Mouse (Mus musculus): ENCODE results near the gene Nek4. TPM values are rescaled to one million over a fixed set of nuclear protein-coding genes. Genes with fewer than 3 reads are reported as not detected.

Nek4 gene
- polyA plus RNA-seq, 1 experiment from 2014 or later: 13.8 TPM

DNA sequence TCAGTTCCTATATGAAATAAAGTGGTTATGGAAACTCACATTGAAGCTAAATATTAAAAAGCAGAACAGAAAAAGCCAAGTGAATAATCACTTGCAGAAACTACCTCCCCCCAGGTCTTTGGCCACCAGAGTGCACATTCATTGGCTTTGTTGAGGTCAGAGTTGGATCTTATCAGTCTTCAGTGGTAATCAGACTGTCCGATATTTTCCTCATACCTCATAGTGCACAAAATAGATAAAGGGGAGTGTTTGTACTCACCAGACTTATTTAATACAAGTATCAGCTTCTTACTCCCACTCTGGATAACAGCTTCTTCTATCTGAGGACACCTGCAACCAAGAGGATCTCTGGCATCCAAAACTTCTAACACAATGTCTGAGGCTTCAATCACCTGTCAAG lies 64.9 kb downstream of the Nek4 start:
- Histone ChIP-seq H3K27me3 (no peaks in the 10 kb centered on the region), H3K36me3 (peaks cover 64% of the 10 kb centered on the region), H3K4me2 (replicated peaks) (no peak overlapping the region), H3K4me3 (replicated peaks) (no peak overlapping the region; the same call in 1 of the 2 replicates), H3K4me1 (peaks cover 20% of the 10 kb centered on the region), H3K9ac (no peak overlapping the region), H3K27ac (replicated peaks) (no peak overlapping the region), H3K9me3 (replicated peaks) (no peaks in the 10 kb centered on the region)
- WGBS: 79% methylated on average over 1 of the region's 1 CpGs
- no peak for ATAC-seq (ENCODE audit: insufficient number of reproducible peaks, low FRiP score, low TSS enrichment, low read depth)

DNA sequence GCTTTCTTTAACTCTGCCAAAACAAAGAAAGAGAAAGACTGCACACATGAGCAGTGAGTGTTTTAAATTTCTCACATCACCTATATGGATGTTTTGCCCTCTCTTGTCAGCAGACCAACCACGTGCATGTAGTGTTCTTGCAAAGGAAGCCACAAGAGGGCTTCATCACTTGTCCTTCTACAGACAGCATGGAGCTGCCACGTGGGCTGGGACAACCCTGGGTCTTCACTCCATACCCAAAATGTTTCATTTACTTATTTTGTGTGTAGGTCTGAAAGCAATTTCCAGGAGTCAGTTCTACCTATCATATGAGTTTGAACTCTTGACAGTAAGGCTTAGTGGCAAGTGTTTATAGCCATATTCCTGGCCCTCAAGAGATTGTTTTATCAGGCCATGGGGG lies 66.7 kb downstream of the Nek4 start:
- Histone ChIP-seq H3K4me2 (replicated peaks) (peak overlapping the region; percentile 72), H3K9me3 (replicated peaks) (no peaks in the 10 kb centered on the region), H3K9ac (peak overlapping the region; percentile 84), H3K36me3 (peaks cover 48% of the 10 kb centered on the region), H3K4me3 (replicated peaks) (peak overlapping the region; percentile 82), H3K27ac (replicated peaks) (no peak overlapping the region), H3K4me1 (peaks cover 20% of the 10 kb centered on the region), H3K27me3 (no peaks in the 10 kb centered on the region)
- no peak for ATAC-seq (ENCODE audit: insufficient number of reproducible peaks, low FRiP score, low TSS enrichment, low read depth)
- WGBS: 0% methylated on average over 2 of the region's 2 CpGs

DNA sequence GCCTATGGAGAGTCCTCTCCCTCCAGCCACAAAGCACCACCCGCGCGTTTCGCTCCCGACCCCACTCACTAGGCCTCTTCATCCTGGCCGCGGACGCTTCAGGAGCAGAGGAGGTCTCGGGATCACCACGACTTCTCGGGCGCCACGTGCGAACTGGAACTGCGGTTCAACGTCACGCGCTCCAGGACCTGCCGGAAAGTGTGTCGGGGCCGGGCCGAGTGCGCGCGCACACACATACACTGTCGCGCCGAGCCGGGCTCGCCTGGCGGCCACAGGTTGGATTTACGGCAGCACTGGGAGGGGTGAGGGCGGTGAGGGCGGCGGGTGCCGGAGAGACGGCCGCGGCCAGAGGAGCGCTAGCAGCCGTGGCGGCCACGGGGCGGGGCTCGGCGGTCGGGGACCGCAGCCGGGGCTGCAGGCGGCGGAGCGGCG lies 67.7 kb downstream of the Nek4 start, which contains the start of the genes Pbrm1 and Gnl3:
Gene Pbrm1 (plus strand): TSS at position 279 of the 432 bp plus-strand sequence.
Gene Gnl3 (minus strand): TSS at position 293 of the 432 bp plus-strand sequence.
- Histone ChIP-seq H3K9ac (peak within 1 kb of the TSS; percentile 84), H3K4me1 (peaks cover 20% of the 10 kb centered on the region), H3K36me3 (peaks cover 39% of the 10 kb centered on the region), H3K27me3 (no peaks in the 10 kb centered on the region), H3K4me2 (replicated peaks) (peak within 1 kb of the TSS; percentile 72), H3K9me3 (replicated peaks) (no peaks in the 10 kb centered on the region), H3K4me3 (replicated peaks) (peak within 1 kb of the TSS; percentile 82), H3K27ac (replicated peaks) (peak within 1 kb of the TSS; percentile 98)
- WGBS: 0% methylated on average over 38 of the region's 53 CpGs
- peak; percentile 97 for ATAC-seq (ENCODE audit: insufficient number of reproducible peaks, low FRiP score, low TSS enrichment, low read depth)

DNA sequence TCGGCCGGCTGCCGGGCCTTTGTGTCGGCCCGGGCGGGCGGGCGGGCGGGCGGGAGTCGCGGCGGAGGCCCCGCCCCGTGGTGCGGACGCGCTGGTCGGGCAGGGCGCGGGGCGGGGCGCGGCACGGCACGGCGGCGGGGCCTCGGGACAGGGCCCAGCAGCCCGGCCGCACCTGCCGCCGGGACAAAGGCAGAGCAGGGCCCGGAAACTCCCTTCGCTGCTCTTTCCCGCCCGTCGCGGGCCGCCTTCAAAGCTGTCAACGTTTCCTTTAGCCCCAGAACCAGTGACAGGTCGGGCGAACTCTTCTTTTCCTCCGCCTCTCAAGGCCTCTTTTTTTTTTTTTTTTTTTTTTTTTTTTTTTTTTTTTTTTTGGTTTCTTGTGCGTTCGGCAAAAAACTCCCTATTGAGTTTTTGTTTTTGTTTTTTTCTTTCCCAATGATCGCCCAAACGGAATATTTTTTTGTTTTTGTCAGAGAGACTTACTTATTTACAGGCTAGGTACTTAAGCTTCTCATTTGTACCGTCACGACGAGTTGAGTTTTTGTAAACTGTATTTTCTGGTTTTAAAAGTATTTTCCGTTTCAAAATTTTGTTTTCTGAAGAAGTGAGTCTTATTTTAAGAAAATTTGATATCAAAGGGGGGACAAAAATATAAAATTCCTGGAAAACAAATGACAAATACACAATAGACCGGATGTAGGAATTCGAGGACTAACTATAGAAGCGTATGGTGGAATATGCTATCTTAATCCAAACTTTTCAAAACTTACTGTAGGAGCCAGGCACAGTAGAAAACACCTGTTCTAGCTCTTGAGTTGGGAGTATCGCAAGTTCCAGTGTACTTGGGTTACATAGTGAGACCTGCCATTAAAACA lies 68.4 kb downstream of the Nek4 start:
- Histone ChIP-seq H3K9me3 (replicated peaks) (no peaks in the 10 kb centered on the region), H3K36me3 (peaks cover 37% of the 10 kb centered on the region), H3K4me2 (replicated peaks) (peak overlapping the region; percentile 51), H3K27me3 (no peaks in the 10 kb centered on the region), H3K9ac (peak overlapping the region; percentile 84), H3K27ac (replicated peaks) (peak overlapping the region; percentile 98), H3K4me1 (peaks cover 20% of the 10 kb centered on the region), H3K4me3 (replicated peaks) (peak overlapping the region; percentile 82)
- 4% methylated on average over 23 of the region's 56 CpGs for WGBS
- peak; percentile 94 for ATAC-seq (ENCODE audit: insufficient number of reproducible peaks, low FRiP score, low TSS enrichment, low read depth)

DNA sequence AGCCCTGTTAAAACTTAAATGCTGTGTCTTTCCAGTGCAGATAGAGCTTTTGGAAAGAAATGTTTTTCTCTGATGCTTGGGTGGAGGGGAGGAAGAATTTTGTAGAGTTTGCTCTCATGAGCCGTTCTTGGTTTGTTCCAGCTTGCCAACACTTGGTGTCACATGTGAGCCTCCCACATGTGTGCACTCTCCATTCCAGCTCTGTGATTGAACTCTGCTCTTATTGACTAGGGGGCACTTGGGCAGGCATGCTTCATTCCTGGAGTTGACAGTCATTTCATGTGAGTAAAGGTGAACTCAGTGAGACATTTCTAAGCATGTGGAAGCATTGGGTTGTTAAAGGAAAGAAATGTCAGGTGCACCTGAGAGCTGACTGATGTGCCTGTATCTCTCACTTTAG lies 71.4 kb downstream of the Nek4 start:
- no peak overlapping the region for H3K4me2 ChIP-seq (replicated peaks)
- peaks cover 11% of the 10 kb centered on the region for H3K4me1 ChIP-seq
- H3K27ac ChIP-seq (replicated peaks): no peak overlapping the region
- no peaks in the 10 kb centered on the region for H3K9me3 ChIP-seq (replicated peaks)
- ATAC-seq (ENCODE audit: insufficient number of reproducible peaks, low FRiP score, low TSS enrichment, low read depth): no peak
- H3K4me3 ChIP-seq (replicated peaks): no peak overlapping the region
- WGBS: 16% methylated on average over 1 of the region's 1 CpGs
- H3K9ac ChIP-seq: no peak overlapping the region
- no peaks in the 10 kb centered on the region for H3K27me3 ChIP-seq
- H3K36me3 ChIP-seq: peaks cover 32% of the 10 kb centered on the region

DNA sequence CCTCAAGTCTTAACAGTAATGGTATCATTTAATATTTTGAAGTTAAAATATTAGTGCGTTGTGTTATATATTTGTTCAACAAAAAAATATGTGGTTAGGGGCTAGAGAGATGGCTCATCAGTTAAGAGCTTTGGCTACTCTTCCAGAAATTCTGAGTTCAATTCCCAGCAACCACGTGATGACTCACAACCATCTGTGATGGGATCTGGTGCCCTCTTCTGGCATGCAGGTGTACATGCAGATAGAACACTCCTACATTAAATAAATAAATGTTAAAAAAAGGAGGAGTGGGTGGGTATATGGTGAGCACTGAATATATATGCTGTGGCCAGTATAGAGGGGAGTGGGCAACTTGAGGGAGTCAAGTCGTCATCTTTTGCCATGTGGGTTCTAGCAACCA lies 74.6 kb downstream of the Nek4 start:
- H3K36me3 ChIP-seq: peaks cover 54% of the 10 kb centered on the region
- H3K4me2 ChIP-seq (replicated peaks): no peak overlapping the region
- H3K4me1 ChIP-seq: no peaks in the 10 kb centered on the region
- H3K4me3 ChIP-seq (replicated peaks): no peak overlapping the region
- H3K9me3 ChIP-seq (replicated peaks): no peaks in the 10 kb centered on the region
- ATAC-seq (ENCODE audit: insufficient number of reproducible peaks, low FRiP score, low TSS enrichment, low read depth): no peak
- 77% methylated on average over 3 of the region's 3 CpGs for WGBS
- H3K27me3 ChIP-seq: no peaks in the 10 kb centered on the region
- H3K9ac ChIP-seq: no peak overlapping the region
- H3K27ac ChIP-seq (replicated peaks): no peak overlapping the region

Other genes starting within 250 kb of the Nek4 start
- gene Sfmbt1, start 236.5 kb upstream of the Nek4 start, polyA plus RNA-seq (2015; fragmentation: Nextera tagmentation; extraction: Ambion mirVana): 13.4 and 16.0 TPM in 2 replicates
- 27.0 and 29.1 TPM in 2 replicates for gene Tmem110, start 125.8 kb upstream of the Nek4 start, polyA plus RNA-seq (2015; fragmentation: Nextera tagmentation; extraction: Ambion mirVana)
- 20.0 and 29.0 TPM in 2 replicates for gene Mustn1, start 72.2 kb upstream of the Nek4 start, polyA plus RNA-seq (2015; fragmentation: Nextera tagmentation; extraction: Ambion mirVana)
- gene Itih4, start 64.9 kb upstream of the Nek4 start, polyA plus RNA-seq (2015; fragmentation: Nextera tagmentation; extraction: Ambion mirVana): not detected in 2 replicates
- 0.07 and 0.12 TPM in 2 replicates for gene Itih3, start 27.6 kb upstream of the Nek4 start, polyA plus RNA-seq (2015; fragmentation: Nextera tagmentation; extraction: Ambion mirVana)
- gene Itih1, start 8.1 kb upstream of the Nek4 start, polyA plus RNA-seq (2015; fragmentation: Nextera tagmentation; extraction: Ambion mirVana): not detected in 2 replicates
- gene Glt8d1, start 50.0 kb downstream of the Nek4 start, polyA plus RNA-seq (2015; fragmentation: Nextera tagmentation; extraction: Ambion mirVana): 71.0 and 76.6 TPM in 2 replicates
- gene Spcs1, start 50.3 kb downstream of the Nek4 start, polyA plus RNA-seq (2015; fragmentation: Nextera tagmentation; extraction: Ambion mirVana): 453 and 455 TPM in 2 replicates
- 121 and 132 TPM in 2 replicates for gene Pbrm1, start 67.8 kb downstream of the Nek4 start, polyA plus RNA-seq (2015; fragmentation: Nextera tagmentation; extraction: Ambion mirVana)
- 109 and 113 TPM in 2 replicates for gene Gnl3, start 67.8 kb downstream of the Nek4 start, polyA plus RNA-seq (2015; fragmentation: Nextera tagmentation; extraction: Ambion mirVana)
- gene Smim4, start 177.6 kb downstream of the Nek4 start, polyA plus RNA-seq (2015; fragmentation: Nextera tagmentation; extraction: Ambion mirVana): 61.3 and 67.3 TPM in 2 replicates
- gene Nt5dc2, start 179.7 kb downstream of the Nek4 start, polyA plus RNA-seq (2015; fragmentation: Nextera tagmentation; extraction: Ambion mirVana): 393 and 421 TPM in 2 replicates
- gene Stab1, start 217.3 kb downstream of the Nek4 start, polyA plus RNA-seq (2015; fragmentation: Nextera tagmentation; extraction: Ambion mirVana): 50.6 and 66.2 TPM in 2 replicates